Mouse (Mus musculus): ENCODE results near the gene Cd101. TPM values are rescaled to one million over a fixed set of nuclear protein-coding genes. Genes with fewer than 3 reads are reported as not detected.

The Cd101 gene
- total RNA-seq, 2 experiments from 2014 or later: 0.23 to 0.49 TPM

Other genes with a start within 250 kb of the Cd101 start
- gene Vtcn1, start 204.1 kb downstream of the Cd101 start, total RNA-seq (2021): under 1 TPM; 0.28 to 0.35 TPM
- gene Trim45, start 107.4 kb downstream of the Cd101 start, total RNA-seq (2021): 10 to 100 TPM; 11.3 to 11.7 TPM
- gene Ttf2, start 59.9 kb downstream of the Cd101 start, total RNA-seq (2021): 1 to 10 TPM; 1.3 to 1.5 TPM
- 10 to 100 TPM; 33.3 to 37.5 TPM for gene Ptgfrn, start 80.7 kb upstream of the Cd101 start, total RNA-seq (2021)

Data from left cerebral cortex, adult 18-20 months (tissue).